Mouse (Mus musculus) ES-E14 (cell line): ENCODE measurements around the gene Foxn3.

ENCODE experiments used
- CHD2 ChIP-seq: IDR thresholded peaks from 2 replicates; pipeline ENCODE4 v1.6.1; 2014; ENCODE audit warnings: mild to moderate bottlenecking, low read depth, low read length, inconsistent platforms
- MAFK ChIP-seq: IDR thresholded peaks from 2 replicates; pipeline ENCODE4 v1.6.1; 2014; ENCODE audit warnings: mild to moderate bottlenecking, low read depth, low read length, inconsistent platforms; ENCODE audit not compliant: insufficient read depth
- ZC3H11A ChIP-seq: IDR thresholded peaks from 2 replicates; pipeline ENCODE4 v1.6.1; 2012; ENCODE audit warnings: low read depth, mild to moderate bottlenecking, inconsistent platforms, low read length, borderline replicate concordance
- ZNF384 ChIP-seq: IDR thresholded peaks from 2 replicates; pipeline ENCODE4 v1.6.1; 2012; ENCODE audit warnings: low read depth, low read length, inconsistent platforms

GRCm38 (mm10) chr12:99227313-99227952 lies 335.9 kb downstream of the Foxn3 start:
- TF ChIP-seq CHD2 (no peak), ZNF384 (no peak), MAFK (no peak), ZC3H11A (no peak)
